Mouse (Mus musculus) brown adipose tissue, adult 24 weeks (tissue): ENCODE data around the gene Tbc1d10a. TPM values are rescaled to one million over a fixed set of nuclear protein-coding genes. Genes with fewer than 3 reads are reported as not detected.
A peak's percentile ranks its signal among the peaks of the same experiment; 100 is the strongest.

Experiments used
- H3K27ac ChIP-seq: fragments of 200-500 bp; replicated peaks from 2 replicates; pipeline ENCODE4 v1.5.1; 2012; ENCODE audit warnings: low read depth, mild to moderate bottlenecking, low read length
- H3K4me1 ChIP-seq: fragments of 200-500 bp; 2 replicates; pipeline ENCODE4 v1.6.1; 2012; ENCODE audit warnings: low read length, mixed read lengths; ENCODE audit not compliant: control insufficient read depth, insufficient read depth, insufficient read length
- H3K4me3 ChIP-seq: fragments of 200-500 bp; 2 replicates; pipeline ENCODE4 v1.5.1; 2012; ENCODE audit warnings: low read depth, mild to moderate bottlenecking, low read length, moderate library complexity; ENCODE audit not compliant: insufficient read depth
- polyA plus RNA-seq: library from polyadenylated mRNA; stranded (reverse); fragments of >200 nt; gene quantifications from 2 replicates; pipeline ENCODE4 v1.2.4, GENCODE M21; 2012; ENCODE audit not compliant: missing spikeins, insufficient read depth, insufficient read length

The Tbc1d10a gene
- polyA plus RNA-seq, 1 experiment, result 2.4 TPM

DNA sequence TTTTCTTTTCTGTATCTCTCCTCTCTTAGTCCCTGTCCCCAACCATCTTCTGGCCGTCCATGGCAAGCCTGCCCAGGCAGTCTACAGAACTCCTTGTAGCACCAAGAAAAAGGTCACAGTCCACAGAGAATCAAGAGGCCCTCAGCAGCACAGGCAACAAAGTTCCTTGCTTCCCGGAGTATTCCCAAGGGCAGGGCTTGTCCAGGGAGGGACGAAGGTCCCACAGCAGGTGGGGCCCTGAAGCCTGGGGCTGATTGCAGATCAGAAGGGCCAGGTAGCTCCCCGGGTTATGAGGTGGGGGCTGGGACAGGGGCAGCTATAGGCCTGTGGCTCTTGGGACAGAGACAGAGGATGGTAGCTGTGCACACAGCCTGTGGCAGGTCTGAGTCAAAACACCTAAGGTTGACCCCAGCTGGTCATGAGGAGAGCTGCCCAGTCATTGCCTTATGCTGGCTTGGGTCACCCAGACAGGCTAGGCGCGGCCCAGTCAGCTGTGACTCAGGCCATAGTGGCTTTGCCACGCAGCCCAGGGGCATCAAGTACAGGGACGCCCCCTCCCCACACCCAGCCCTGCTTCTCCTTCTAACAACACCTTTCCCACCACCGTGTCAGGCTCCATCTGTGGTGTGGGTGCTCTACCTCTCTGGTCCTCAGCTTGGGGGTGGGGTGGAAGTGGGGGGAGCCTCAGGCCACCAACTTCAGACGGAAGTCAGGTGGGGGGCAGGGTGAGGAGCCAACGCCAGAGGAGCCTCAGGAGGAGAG, 70.4 kb downstream of the Tbc1d10a start, which contains the start of gene Lif:
Gene Lif, plus strand, starts transcription at position 712 of the 762 bp plus-strand sequence.
- Histone ChIP-seq H3K27ac (no peak within 1 kb of the TSS), H3K4me1 (peaks cover 8% of the 10 kb centered on the region), H3K4me3 (no peak within 1 kb of the TSS)

DNA sequence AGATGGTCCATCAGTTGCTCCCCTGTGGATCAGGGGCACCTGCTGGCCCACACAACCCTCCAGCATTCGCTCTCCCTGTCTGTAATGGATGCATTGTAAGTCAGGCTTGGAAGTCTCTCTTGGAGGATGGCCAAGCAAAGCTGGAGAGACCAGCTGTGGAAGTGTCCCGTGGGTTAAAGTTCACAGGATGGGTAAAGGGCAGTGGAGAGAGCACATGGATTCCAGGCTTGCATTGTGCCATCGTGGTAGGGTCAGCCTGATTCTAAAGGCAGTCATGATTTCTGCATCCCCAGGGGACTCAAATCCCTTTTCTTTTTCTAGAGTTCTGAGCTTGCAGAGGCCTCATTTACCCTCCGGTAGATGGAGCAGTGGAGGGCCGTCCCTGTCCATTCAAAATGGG, 71.2 kb downstream of the Tbc1d10a start:
- Histone ChIP-seq H3K4me3 (no peak overlapping the region), H3K4me1 (peaks cover 8% of the 10 kb centered on the region)

DNA sequence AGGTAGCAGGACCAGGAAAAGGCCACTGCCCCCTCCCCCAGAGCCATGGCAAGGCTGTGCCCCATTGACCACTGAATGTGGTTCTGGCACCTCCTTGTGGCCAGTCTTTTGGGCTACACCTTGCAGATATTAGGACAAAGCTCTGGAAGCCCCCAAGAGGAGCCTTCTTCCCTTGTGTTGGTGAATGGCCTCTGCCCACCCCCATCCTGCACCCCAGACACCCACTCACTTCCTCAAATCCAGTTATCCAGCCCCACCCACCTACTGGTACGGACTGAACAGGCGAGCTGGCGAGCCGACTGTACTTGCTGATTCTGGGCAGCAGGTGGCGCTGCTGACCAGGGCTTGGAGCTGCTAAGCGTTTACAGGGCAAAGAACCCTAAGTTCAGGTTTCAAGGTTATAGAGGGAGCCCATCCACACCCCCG, 72.1 kb downstream of the Tbc1d10a start:
- Histone ChIP-seq H3K4me3 (peak overlapping the region; percentile 30; the same call in 1 of the 2 replicates), H3K27ac (no peak overlapping the region)

More for the DNA sequence above, 71.2 kb downstream of the Tbc1d10a start:
- no peak overlapping the region for H3K27ac ChIP-seq

DNA sequence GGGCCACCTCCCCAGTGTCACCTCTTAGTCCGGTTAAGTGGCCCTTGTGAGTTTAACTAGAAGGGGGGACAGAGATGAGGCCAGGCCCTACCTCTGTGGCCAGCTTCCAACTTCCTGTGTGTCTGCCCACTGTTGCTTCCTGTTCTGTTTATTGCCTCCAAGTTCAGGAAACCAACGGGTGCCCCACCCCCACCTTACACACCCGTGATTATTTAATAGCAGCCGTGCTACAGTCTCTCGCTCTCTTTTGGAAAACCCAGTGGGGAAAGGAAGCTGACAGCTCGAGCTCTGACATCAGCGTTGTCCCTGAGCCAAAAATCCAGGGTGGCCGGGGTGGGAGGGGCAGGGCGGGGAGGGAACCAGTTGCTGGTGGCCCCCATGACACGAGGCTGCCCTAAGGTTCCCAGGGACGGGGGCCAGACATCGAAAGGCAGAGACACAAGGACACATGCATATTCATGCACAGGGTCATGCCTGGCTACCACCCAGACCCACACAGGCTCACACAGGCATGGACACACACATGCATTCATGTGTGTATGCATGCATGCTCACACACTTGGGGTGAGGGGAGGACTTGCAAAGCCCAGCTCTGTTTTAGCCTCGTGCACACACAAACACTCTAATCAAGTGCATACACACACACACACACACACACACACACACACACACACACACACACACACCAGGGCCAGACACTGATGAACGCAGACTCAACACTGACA, 74.0 kb downstream of the Tbc1d10a start:
- Histone ChIP-seq H3K4me1 (peaks cover 8% of the 10 kb centered on the region), H3K27ac (0 out of 2 replicates have a peak overlapping the region, but pooled peaks have one; percentile 24), H3K4me3 (no peak overlapping the region)

More for the DNA sequence above, 72.1 kb downstream of the Tbc1d10a start:
- peaks cover 8% of the 10 kb centered on the region for H3K4me1 ChIP-seq

DNA sequence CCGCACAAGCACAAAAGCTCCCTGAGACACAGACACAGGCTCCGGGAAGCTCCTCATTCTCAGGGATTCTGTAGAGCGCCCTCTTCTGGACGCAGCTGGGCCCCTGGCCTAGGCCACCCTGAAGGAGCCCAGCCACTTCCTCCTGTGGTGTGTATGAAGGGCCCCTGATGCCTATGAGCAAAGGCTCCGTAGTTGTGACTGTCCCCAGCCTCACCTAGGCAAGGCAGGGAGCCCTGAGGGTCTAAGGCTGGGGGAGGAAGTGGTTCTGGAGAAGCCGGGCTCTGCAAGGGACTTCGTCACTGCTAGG, 74.6 kb downstream of the Tbc1d10a start:
- Histone ChIP-seq H3K27ac (no peak overlapping the region), H3K4me3 (no peak overlapping the region), H3K4me1 (peaks cover 8% of the 10 kb centered on the region)

DNA sequence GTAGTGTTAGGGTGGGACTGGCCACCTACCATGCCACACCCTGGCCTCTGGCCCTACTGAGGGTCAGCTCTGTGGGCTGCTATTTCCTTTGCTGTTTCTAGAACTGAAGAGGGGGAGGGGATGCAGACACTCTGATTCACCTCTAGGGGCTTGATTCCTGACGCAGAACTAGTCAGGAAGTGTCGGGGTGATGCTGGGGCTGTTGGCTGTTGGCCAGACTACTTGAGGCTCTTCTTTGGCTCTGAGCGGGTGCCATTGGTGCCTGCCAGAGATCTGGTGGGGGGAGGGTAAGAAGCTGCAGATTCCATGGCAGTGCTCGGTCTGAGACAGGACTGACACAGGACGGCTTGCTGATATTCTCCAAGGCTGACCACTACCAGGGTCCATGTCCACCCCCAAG, 75.4 kb downstream of the Tbc1d10a start:
- Histone ChIP-seq H3K4me1 (peaks cover 8% of the 10 kb centered on the region), H3K4me3 (no peak overlapping the region), H3K27ac (no peak overlapping the region)

DNA sequence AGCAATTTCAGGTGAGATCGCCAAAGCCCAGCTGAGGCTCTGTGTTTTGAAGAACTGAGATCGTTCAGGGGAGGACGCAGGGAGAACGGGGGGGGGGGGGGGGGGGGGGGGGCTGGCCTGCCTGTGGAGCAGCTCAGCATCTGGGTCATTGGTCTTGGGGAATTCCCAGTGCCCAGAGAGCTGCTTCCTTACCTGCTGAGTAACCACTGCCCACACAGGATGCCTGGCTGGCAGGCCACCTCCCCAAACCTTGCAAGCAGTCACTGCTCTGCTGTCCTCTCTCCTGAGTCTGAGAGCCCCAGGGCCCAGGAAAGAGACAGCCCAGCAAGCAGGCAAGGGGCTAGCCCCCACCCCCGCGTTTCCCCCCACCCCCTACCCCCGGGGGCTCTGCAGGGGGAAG, 76.3 kb downstream of the Tbc1d10a start:
- Histone ChIP-seq H3K4me3 (no peak overlapping the region), H3K27ac (no peak overlapping the region), H3K4me1 (peaks cover 8% of the 10 kb centered on the region)

DNA sequence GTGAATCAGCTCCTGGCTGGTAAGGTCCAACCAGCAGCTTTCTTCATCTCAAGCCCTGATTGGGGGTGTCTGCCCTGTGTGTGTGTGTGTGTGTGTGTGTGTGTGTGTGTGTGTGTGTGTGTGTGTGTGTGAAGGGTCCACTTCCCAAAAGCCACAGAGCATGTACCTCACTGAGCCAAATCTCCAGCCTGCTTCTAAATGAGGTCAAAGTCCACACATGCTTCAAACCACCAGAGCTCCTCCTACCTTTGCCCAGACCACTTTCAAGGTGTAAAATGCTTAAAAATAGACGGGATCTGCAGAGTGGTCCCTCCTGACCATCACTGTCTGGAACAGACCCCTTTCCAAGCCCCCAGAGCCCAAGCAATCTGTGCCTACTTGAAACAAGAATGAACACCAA, 76.7 kb downstream of the Tbc1d10a start:
- H3K27ac ChIP-seq, result no peak overlapping the region
- H3K4me1 ChIP-seq, result peaks cover 8% of the 10 kb centered on the region
- no peak overlapping the region for H3K4me3 ChIP-seq

DNA sequence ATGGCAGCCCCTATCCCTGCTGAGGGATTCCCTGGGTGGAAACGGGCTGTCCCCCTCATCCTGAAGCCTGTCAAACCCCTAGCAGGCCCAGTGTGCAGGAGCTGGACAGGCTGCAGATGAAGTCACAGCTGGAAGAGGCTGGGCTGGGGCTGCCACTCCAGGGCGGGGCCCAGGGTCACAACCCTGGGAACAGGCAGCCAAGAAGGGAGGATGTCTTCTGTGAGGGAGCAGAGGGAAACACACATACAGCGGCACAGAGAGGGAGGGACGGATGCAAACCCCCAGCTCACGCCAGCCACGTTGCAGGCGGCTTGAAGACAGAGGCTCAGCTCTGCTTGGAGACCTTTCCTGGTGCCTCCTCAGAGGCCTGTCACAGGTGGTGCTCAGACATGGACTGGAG, 77.5 kb downstream of the Tbc1d10a start:
- Histone ChIP-seq H3K4me1 (peaks cover 8% of the 10 kb centered on the region), H3K27ac (no peak overlapping the region)

More for the DNA sequence above, 77.5 kb downstream of the Tbc1d10a start:
- H3K4me3 ChIP-seq, result no peak overlapping the region

Other genes with a start within 250 kb of the Tbc1d10a start
- gene Pes1, start 222.8 kb upstream of the Tbc1d10a start, polyA plus RNA-seq, result 25.5 and 45.2 TPM in 2 replicates
- gene 4930556J24Rik, start 210.0 kb upstream of the Tbc1d10a start, polyA plus RNA-seq, result not detected in 2 replicates
- not detected in 2 replicates for gene Gal3st1, start 203.2 kb upstream of the Tbc1d10a start, polyA plus RNA-seq
- 7.4 and 17.2 TPM in 2 replicates for gene Sec14l4, start 155.3 kb upstream of the Tbc1d10a start, polyA plus RNA-seq
- gene Sec14l3, start 121.9 kb upstream of the Tbc1d10a start, polyA plus RNA-seq, result not detected in 2 replicates
- gene Mtfp1, start 91.3 kb upstream of the Tbc1d10a start, polyA plus RNA-seq, result 54.3 and 54.8 TPM in 2 replicates
- 0.63 TPM in 1 of 2 replicates, not detected in the other for gene Sec14l2, start 63.4 kb upstream of the Tbc1d10a start, polyA plus RNA-seq
- gene Rnf215, start 51.6 kb upstream of the Tbc1d10a start, polyA plus RNA-seq, result 5.9 and 8.4 TPM in 2 replicates
- 1.7 and 2.1 TPM in 2 replicates for gene Ccdc157, start 26.5 kb upstream of the Tbc1d10a start, polyA plus RNA-seq
- gene Sf3a1, start 26.4 kb upstream of the Tbc1d10a start, polyA plus RNA-seq, result 7.3 and 13.4 TPM in 2 replicates
- gene Castor1, start 31.4 kb downstream of the Tbc1d10a start, polyA plus RNA-seq, result 2.4 and 3.4 TPM in 2 replicates
- gene Osm, start 49.6 kb downstream of the Tbc1d10a start, polyA plus RNA-seq, result not detected in 2 replicates
- gene Lif, start 70.8 kb downstream of the Tbc1d10a start, polyA plus RNA-seq, result 0.36 TPM in 1 of 2 replicates, not detected in the other